Mouse (Mus musculus) forebrain, embryonic 13.5 days (tissue): ENCODE data around the gene Gm5725. TPM values are rescaled to one million over a fixed set of nuclear protein-coding genes. Genes with fewer than 3 reads are reported as not detected.
"Not testable (repeated sequence)": the region's sequence is repeated elsewhere in the genome, so short reads cannot be mapped to it uniquely, and the experiment has no call there.

Experiments used
- ATAC-seq: fragments of 200-750 bp; cut with Nextera tagmentation; 2 replicates; pipeline ENCODE4 v1.8.0; 2017
- H3K27ac ChIP-seq: fragments of 300-500 bp; sonication (generic); 2 replicates; pipeline ENCODE4 v1.5.1; 2015; ENCODE audit warnings: inconsistent platforms, mild to moderate bottlenecking, moderate library complexity
- H3K27me3 ChIP-seq: fragments of 300-500 bp; sonication (generic); 2 replicates; pipeline ENCODE4 v1.6.1; 2015; ENCODE audit warnings: mild to moderate bottlenecking, inconsistent platforms
- H3K36me3 ChIP-seq: fragments of 300-500 bp; sonication (generic); 2 replicates; pipeline ENCODE4 v1.6.1; 2015; ENCODE audit warnings: mild to moderate bottlenecking, inconsistent platforms; ENCODE audit not compliant: poor library complexity, severe bottlenecking
- H3K4me1 ChIP-seq: fragments of 300-500 bp; sonication (generic); 2 replicates; pipeline ENCODE4 v1.6.1; 2015; ENCODE audit warnings: inconsistent platforms
- H3K4me2 ChIP-seq: fragments of 300-500 bp; sonication (generic); 2 replicates; pipeline ENCODE4 v1.6.1; 2015; ENCODE audit warnings: inconsistent platforms, mild to moderate bottlenecking, moderate library complexity
- H3K4me3 ChIP-seq: fragments of 300-500 bp; sonication (generic); 2 replicates; pipeline ENCODE4 v1.5.1; 2015; ENCODE audit warnings: mild to moderate bottlenecking, inconsistent platforms
- H3K9ac ChIP-seq: fragments of 300-500 bp; sonication (generic); 2 replicates; pipeline ENCODE4 v1.6.1; 2015; ENCODE audit warnings: mild to moderate bottlenecking, inconsistent platforms
- H3K9me3 ChIP-seq: fragments of 300-500 bp; sonication (generic); replicated peaks from 2 replicates; pipeline ENCODE4 v1.6.1; 2016; ENCODE audit warnings: inconsistent platforms
- WGBS: fragments of 180-500 bp; shearing (Covaris S2); methylation state at CpG from one replicate; pipeline ENCODE4 v1.1.7; 2015; 5-methylcytosine and 5-hydroxymethylcytosine counted together
- polyA plus RNA-seq: library from polyadenylated mRNA; unstranded; fragments of >200 nt; fragmentation: Nextera tagmentation; extraction: Ambion mirVana; gene quantifications from 2 replicates; pipeline ENCODE4 v1.2.1, GENCODE M21; 2015

Gm5725 gene
- polyA plus RNA-seq: not detected in 2 replicates

GRCm38 (mm10) chr7:21844167-21844566 lies at the start of gene Gm5725:
Gene Gm5725, minus strand, starts transcription at chr7:21844267.
- not testable (repeated sequence) for H3K9me3 ChIP-seq, H3K4me2 ChIP-seq, H3K4me1 ChIP-seq, H3K27ac ChIP-seq, H3K9ac ChIP-seq, ATAC-seq, H3K27me3 ChIP-seq, H3K36me3 ChIP-seq, H3K4me3 ChIP-seq
- no CpG with 5 or more reads among the region's 1 CpGs for WGBS

- WGBS: no CpG with 5 or more reads among the region's 1 CpGs
- H3K4me2 ChIP-seq, H3K9ac ChIP-seq, H3K4me1 ChIP-seq, H3K4me3 ChIP-seq, H3K27me3 ChIP-seq, H3K27ac ChIP-seq, ATAC-seq, H3K36me3 ChIP-seq, H3K9me3 ChIP-seq: not testable (repeated sequence)
Measured at GRCm38 (mm10) chr7:21832051-21832450, 12.0 kb downstream of the Gm5725 start, which contains the start of gene Vmn1r135. Gene Vmn1r135, plus strand, starts transcription at chr7:21832351.

GRCm38 (mm10) chr7:21796628-21797027 lies 47.4 kb downstream of the Gm5725 start, which contains the start of gene Gm4177:
Gene Gm4177, minus strand, starts transcription at chr7:21796728.
- not testable (repeated sequence) for H3K36me3 ChIP-seq, H3K4me1 ChIP-seq, H3K27me3 ChIP-seq, H3K9ac ChIP-seq, H3K4me2 ChIP-seq, H3K9me3 ChIP-seq, H3K27ac ChIP-seq, ATAC-seq, H3K4me3 ChIP-seq
- no CpG with 5 or more reads among the region's 3 CpGs for WGBS

Other genes with a start within 250 kb of the Gm5725 start
- not detected in 2 replicates for gene Vmn1r132, start 230.2 kb downstream of the Gm5725 start, polyA plus RNA-seq
- gene Gm4175, start 82.8 kb downstream of the Gm5725 start, polyA plus RNA-seq: not detected in 2 replicates
- not detected in 2 replicates for gene Gm4177, start 47.5 kb downstream of the Gm5725 start, polyA plus RNA-seq
- not detected in 2 replicates for gene Vmn1r135, start 11.9 kb downstream of the Gm5725 start, polyA plus RNA-seq
- gene Gm5891, start 77.0 kb upstream of the Gm5725 start, polyA plus RNA-seq: not detected in 2 replicates
- gene Vmn1r137, start 150.3 kb upstream of the Gm5725 start, polyA plus RNA-seq: not detected in 2 replicates
- not detected in 2 replicates for gene Vmn1r138, start 184.6 kb upstream of the Gm5725 start, polyA plus RNA-seq
- gene Gm6176, start 212.0 kb upstream of the Gm5725 start, polyA plus RNA-seq: not detected in 2 replicates
- gene Vmn1r139, start 224.8 kb upstream of the Gm5725 start, polyA plus RNA-seq: not detected in 2 replicates